Mouse (Mus musculus) cerebellum, adult 2 months (tissue): Measurements from ENCODE around the gene Slfn5. TPM values are rescaled to one million over a fixed set of nuclear protein-coding genes. Genes with fewer than 3 reads are reported as not detected.
"Not testable (repeated sequence)": the region's sequence is repeated elsewhere in the genome, so short reads cannot be mapped to it uniquely, and the experiment has no call there.

Experiments
- DNase-seq, 2 experiments: peaks; one replicate each; pipeline ENCODE4 v3.0.0; 2021
- H3K27ac ChIP-seq: fragments of 200-500 bp; 2 replicates; pipeline ENCODE4 v1.5.1; 2012; ENCODE audit warnings: low read length, control low read depth, inconsistent platforms; ENCODE audit not compliant: insufficient read depth
- H3K27me3 ChIP-seq: fragments of 200-500 bp; 2 replicates; pipeline ENCODE4 v1.6.1; 2012; ENCODE audit warnings: inconsistent platforms, mild to moderate bottlenecking, low read length, moderate library complexity; ENCODE audit not compliant: control insufficient read depth, insufficient read depth
- H3K4me1 ChIP-seq: fragments of 200-500 bp; 2 replicates; pipeline ENCODE4 v1.6.1; 2011; ENCODE audit warnings: low read length; ENCODE audit not compliant: control insufficient read depth, insufficient read depth
- H3K4me3 ChIP-seq: fragments of 200-500 bp; replicated peaks from 2 replicates; pipeline ENCODE3; 2011; ENCODE audit warnings: mild to moderate bottlenecking, low read depth, low read length, control low read depth; ENCODE audit not compliant: insufficient read depth
- CTCF ChIP-seq: fragments of 200-500 bp; IDR thresholded peaks from 2 replicates; pipeline ENCODE4 v1.5.1; 2011; ENCODE audit warnings: low read depth, mild to moderate bottlenecking, control low read depth, low read length, moderate library complexity, borderline replicate concordance; ENCODE audit not compliant: insufficient read depth
- POLR2A ChIP-seq: fragments of 200-500 bp; IDR thresholded peaks from 2 replicates; pipeline ENCODE4 v1.6.1; 2011; ENCODE audit warnings: low read length, control low read depth, borderline replicate concordance; ENCODE audit not compliant: insufficient read depth
- WGBS: fragments of 180-500 bp; shearing (Covaris S2); methylation state at CpG from one replicate; pipeline ENCODE4 v1.1.7; 2018; 5-methylcytosine and 5-hydroxymethylcytosine counted together
- polyA plus RNA-seq: library from polyadenylated mRNA; depleted of rRNA; stranded (reverse); fragments of >200 nt; gene quantifications from 2 replicates; pipeline ENCODE4 v1.2.3, GENCODE M21; 2012; rRNA removed

The Slfn5 gene
- polyA plus RNA-seq, 1 experiment = 3.8 TPM

- TF ChIP-seq POLR2A (no peak), CTCF (no peak)
- H3K27ac ChIP-seq = no peak overlapping the region
- 68% methylated on average over 17 of the region's 17 CpGs for WGBS
Observed at GRCm38 (mm10) chr11:82983193-82983592, 32.0 kb downstream of the Slfn5 start.

GRCm38 (mm10) chr11:82987621-82988020 is 36.5 kb downstream of the Slfn5 start:
- TF ChIP-seq CTCF (no peak), POLR2A (no peak)
- H3K27me3 ChIP-seq = no peaks in the 10 kb centered on the region
- no peak for DNase-seq
- no peak overlapping the region for H3K4me3 ChIP-seq
- 86% methylated on average over 6 of the region's 6 CpGs for WGBS
- H3K27ac ChIP-seq = no peak overlapping the region
- peaks cover 3% of the 10 kb centered on the region for H3K4me1 ChIP-seq

More at GRCm38 (mm10) chr11:82983193-82983592, 32.0 kb downstream of the Slfn5 start:
- no peaks in the 10 kb centered on the region for H3K4me1 ChIP-seq
- no peak for DNase-seq
- no peak overlapping the region for H3K4me3 ChIP-seq
- H3K27me3 ChIP-seq = no peaks in the 10 kb centered on the region

- DNase-seq = no peak
- Histone ChIP-seq H3K27ac (no peak overlapping the region), H3K4me3 (no peak overlapping the region), H3K4me1 (peaks cover 3% of the 10 kb centered on the region), H3K27me3 (no peaks in the 10 kb centered on the region)
- TF ChIP-seq POLR2A (no peak), CTCF (no peak)
- 50% methylated on average over 12 of the region's 12 CpGs for WGBS
Observed at GRCm38 (mm10) chr11:82989357-82989756, 38.2 kb downstream of the Slfn5 start.

- not testable (repeated sequence) for H3K27me3 ChIP-seq, DNase-seq, H3K27ac ChIP-seq, H3K4me1 ChIP-seq
- 11% methylated on average over 19 of the region's 19 CpGs for WGBS
- peak overlapping the region; percentile 73 for H3K4me3 ChIP-seq
Observed at GRCm38 (mm10) chr11:82990612-82991385, 39.6 kb downstream of the Slfn5 start.

- peak; percentile 16 to 27 for DNase-seq
- H3K4me1 ChIP-seq = peaks cover 3% of the 10 kb centered on the region
- no peaks in the 10 kb centered on the region for H3K27me3 ChIP-seq
- WGBS = under 1% methylated on average over 14 of the region's 14 CpGs
- no peak for TF ChIP-seq CTCF
- no peak for TF ChIP-seq POLR2A
- peak within 1 kb of the TSS; percentile 73 for H3K4me3 ChIP-seq
- H3K27ac ChIP-seq = no peak within 1 kb of the TSS
Observed at GRCm38 (mm10) chr11:82991469-82992166, 40.5 kb downstream of the Slfn5 start, which contains the start of gene Slfn9. Gene Slfn9 (minus strand): TSS chr11:82991830.

- 73% methylated on average over 1 of the region's 1 CpGs for WGBS
- Histone ChIP-seq H3K4me1 (no peaks in the 10 kb centered on the region), H3K27ac (no peak overlapping the region), H3K27me3 (no peaks in the 10 kb centered on the region), H3K4me3 (no peak overlapping the region)
- no peak for DNase-seq
- TF ChIP-seq POLR2A (no peak), CTCF (no peak)
Observed at GRCm38 (mm10) chr11:83013356-83013755, 62.2 kb downstream of the Slfn5 start.

Other genes starting within 250 kb of the Slfn5 start
- 0.19 and 0.23 TPM in 2 replicates for gene Cct6b, start 187.0 kb upstream of the Slfn5 start, polyA plus RNA-seq
- gene Zfp830, start 187.0 kb upstream of the Slfn5 start, polyA plus RNA-seq = 14.0 and 14.4 TPM in 2 replicates
- gene Lig3, start 170.2 kb upstream of the Slfn5 start, polyA plus RNA-seq = 27.6 and 32.3 TPM in 2 replicates
- 16.8 and 18.6 TPM in 2 replicates for gene Rffl, start 80.1 kb upstream of the Slfn5 start, polyA plus RNA-seq
- 20.9 and 21.2 TPM in 2 replicates for gene Rad51d, start 60.7 kb upstream of the Slfn5 start, polyA plus RNA-seq
- gene Fndc8, start 59.2 kb upstream of the Slfn5 start, polyA plus RNA-seq = not detected in 2 replicates
- 39.5 and 43.0 TPM in 2 replicates for gene Nle1, start 42.9 kb upstream of the Slfn5 start, polyA plus RNA-seq
- gene Unc45b, start 40.8 kb upstream of the Slfn5 start, polyA plus RNA-seq = 1.9 and 2.3 TPM in 2 replicates
- gene Slfn9, start 40.5 kb downstream of the Slfn5 start, polyA plus RNA-seq = 0.08 TPM in 2 replicates
- 0.28 and 0.29 TPM in 2 replicates for gene Slfn8, start 69.5 kb downstream of the Slfn5 start, polyA plus RNA-seq
- gene Slfn2, start 113.8 kb downstream of the Slfn5 start, polyA plus RNA-seq = 0.90 and 1.1 TPM in 2 replicates
- 0.16 TPM in 1 of 2 replicates, not detected in the other for gene Slfn1, start 165.5 kb downstream of the Slfn5 start, polyA plus RNA-seq
- 0.03 and 0.13 TPM in 2 replicates for gene Slfn4, start 223.8 kb downstream of the Slfn5 start, polyA plus RNA-seq
- 0.33 and 0.76 TPM in 2 replicates for gene Slfn3, start 240.0 kb downstream of the Slfn5 start, polyA plus RNA-seq